Mouse (Mus musculus) thymus, postnatal 14 days (tissue): Measurements from ENCODE around the gene Ppfia3.

Experiments used
- DNase-seq: peaks from one replicate; pipeline ENCODE4 v3.0.0; 2021

The Ppfia3 gene

GRCm38 (mm10) chr7:45341303-45341702, 25.5 kb downstream of the Ppfia3 start:
- peak; percentile 80 for DNase-seq

GRCm38 (mm10) chr7:45340669-45341068, 26.1 kb downstream of the Ppfia3 start:
- DNase-seq: peak; percentile 21

DNA sequence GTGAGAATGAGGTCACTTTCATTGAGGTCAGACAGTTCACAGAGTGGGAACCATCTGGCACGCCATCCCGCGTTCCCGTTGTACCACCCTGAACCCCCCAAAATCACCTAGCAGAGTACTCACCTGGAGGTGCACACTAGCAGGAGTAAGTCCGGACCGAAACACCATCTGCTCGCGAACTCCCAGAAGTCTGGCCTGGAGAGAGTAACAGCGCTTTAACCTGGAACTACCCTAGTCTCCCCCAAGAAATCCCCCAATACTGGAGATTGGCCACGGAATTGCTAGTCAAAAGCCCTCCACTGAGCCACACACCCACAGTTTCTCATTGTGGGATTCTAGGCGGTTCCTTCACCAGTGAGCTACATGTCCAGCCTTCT, 26.8 kb downstream of the Ppfia3 start:
- DNase-seq: no peak

DNA sequence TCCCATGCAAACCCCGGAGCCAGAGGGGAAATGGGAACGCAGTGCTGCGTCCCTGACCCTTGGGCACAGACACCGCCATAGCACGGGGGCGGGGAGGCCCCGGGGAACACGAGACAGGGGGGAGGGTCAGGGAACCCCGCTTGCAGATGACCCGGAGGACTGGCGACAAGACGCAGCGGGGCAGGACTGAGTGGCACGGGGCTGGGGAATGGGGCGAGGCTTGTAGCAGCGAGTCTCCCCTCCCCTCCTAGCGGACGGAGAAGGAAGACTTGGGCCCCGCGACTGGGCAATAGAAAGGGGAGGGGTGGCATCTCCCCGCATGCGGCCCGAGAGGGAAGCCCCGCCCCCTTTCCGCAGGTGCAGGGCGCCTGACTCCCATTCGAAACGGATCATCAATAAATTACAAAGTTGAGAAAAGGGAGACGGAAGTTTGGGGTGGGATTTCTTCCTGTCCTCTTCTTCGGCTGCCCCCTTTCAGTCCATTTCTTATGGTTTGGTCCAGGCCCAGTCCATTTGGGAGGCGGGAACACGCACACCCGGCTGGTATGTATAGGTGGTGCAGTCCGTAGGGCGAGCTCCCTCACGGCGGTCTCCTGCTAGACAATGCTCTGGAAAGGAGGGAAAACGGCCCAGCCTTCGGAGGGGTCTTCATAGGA, 27.3 kb downstream of the Ppfia3 start:
- peak; percentile 48 for DNase-seq

DNA sequence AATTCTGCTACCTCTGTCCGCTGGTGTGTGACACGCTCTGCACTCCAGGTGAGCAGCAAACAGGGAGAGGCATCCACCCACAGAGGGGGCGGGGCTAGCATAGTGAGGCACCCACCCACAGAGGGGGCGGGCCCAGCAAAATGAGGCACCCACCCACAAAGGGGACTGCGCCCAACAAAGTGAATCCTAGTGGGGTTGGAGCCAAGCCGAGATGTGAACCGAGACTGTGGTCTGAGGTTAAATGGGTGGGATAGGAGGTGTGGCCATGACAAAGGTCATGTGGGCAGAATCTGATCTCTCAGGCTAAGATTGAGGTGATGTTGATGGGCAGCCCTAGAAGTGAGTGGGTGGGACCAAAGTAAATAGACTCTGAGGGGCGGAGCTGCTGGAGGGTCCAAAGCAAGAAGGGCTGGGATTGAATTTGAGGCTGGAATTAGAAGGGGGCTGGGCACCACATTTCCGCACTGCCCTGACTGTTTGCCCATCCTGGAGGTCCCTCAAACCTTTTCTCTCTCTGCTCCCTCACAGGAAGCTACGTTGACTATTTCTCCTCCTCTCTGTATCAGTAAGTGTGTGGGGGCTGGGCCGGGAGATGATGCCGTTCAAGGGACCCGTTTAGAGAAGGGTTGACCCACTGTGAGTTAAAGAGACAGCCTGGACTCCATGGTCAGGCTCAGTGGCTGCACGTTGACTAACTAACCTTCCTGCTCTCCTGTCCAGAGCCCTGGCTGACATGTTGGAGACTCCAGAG, 28.5 kb downstream of the Ppfia3 start:
- DNase-seq: peak; percentile 61

DNA sequence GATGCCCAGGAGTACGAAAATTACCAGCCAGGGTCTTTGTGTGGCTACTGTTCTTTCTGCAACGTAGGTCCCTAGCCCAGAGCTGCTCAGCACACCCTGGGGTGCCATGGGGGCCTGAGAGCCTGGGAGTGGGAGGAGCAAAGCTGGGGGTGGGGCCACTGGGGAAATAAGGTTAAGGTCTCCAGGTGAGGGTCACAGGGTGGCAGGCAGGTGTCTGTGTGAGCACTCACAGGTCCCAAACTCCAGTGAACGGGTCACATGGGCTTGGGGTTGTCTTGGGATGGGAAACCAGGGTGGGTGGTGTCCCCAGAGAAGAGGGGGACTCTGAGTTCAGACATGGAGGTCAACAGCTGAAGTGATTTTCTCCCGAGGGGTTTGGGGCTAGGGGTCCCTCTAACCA, 29.4 kb downstream of the Ppfia3 start:
- no peak for DNase-seq

- no peak for DNase-seq
Measured at GRCm38 (mm10) chr7:45336319-45336718, 30.5 kb downstream of the Ppfia3 start.

DNA sequence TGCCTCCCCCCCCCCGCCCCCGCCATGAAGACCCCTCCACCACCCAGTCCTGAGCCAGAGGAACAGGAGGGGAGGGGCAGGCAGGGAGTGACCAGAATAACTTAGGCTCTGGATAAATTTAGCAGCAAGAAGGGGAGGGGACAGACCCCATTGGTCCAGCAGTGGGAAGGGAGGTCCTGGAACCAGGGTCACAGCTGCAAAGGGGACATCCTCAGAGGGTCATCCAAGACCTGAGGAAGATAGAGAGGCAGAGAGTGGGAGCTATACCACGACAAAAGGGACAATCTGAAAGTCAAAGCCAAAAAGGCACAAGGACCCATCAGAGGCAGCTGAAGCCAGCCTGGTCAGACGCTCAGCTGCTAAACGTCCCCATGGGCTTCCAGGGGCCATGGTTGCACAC, 31.8 kb downstream of the Ppfia3 start, which contains the start of gene Hrc:
Hrc (plus strand) TSS at position 235 of the 400 bp plus-strand sequence.
- DNase-seq: no peak

- DNase-seq: no peak
Measured at GRCm38 (mm10) chr7:45334605-45335004, 32.2 kb downstream of the Ppfia3 start.

DNA sequence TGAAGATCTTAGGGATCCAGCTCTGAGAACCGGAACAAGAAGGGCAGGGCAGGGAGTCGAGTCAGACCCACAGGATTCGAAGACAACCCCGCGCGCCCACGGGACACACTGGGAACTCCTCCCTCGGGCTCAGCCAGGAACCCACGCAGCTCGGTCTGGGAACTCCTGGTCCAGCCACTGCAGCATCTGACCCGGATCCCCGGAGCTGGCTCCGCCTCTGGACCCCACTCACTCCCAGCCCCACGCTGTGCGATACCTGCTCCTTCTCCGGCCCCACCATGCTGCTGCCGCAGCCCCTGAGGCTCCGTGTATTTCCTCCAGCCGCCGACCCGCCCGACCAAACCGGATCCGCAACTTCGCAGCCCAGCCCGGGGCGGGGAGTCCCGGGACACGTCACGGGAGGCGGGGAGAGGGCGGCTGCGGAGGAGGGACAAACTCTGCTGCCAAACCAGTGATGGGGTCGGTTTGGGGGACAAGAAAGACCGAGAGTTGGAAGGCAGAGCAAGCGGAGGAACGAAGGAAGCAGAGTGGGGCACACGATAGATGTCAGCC, 33.3 kb downstream of the Ppfia3 start, which contains the start of gene Trpm4:
Trpm4 (minus strand) TSS at position 350 of the 552 bp plus-strand sequence.
- peak; percentile 93 for DNase-seq

DNA sequence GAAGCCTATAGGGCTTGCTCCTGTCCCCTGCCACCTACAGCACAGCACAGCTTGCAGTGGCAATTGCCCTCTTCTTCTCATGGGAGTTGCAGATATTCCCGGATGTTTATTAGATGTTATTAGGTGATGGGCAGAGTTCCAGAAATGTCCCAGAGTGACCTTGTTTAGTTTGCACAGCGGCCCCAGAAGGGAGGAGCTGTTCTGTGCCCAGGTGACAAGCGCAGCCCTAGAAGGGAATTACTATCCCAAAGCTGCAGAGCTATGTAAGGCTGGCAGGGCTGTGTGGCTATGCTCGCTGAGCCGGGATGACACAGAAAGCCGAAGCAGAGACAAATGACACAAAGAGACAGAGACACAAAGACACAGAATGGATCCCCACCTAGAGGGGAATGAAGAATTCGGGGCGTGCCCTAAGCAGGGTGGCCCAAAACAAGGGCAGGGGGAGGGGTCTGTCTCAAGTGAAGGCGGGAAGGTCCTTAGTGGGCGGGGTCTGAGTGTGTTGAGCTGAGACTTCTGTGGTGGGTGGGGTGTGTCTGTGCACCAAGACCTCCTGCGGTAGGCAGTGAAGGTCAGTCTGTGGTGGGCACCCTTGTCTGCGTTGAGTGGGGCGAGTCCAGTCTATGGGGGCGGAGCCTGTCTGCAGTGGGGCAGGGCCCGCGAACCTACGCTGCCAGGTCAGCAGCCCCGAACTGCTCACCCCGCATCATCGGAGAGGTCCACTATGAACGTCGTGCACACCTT, 34.0 kb downstream of the Ppfia3 start:
- peak; percentile 77 for DNase-seq

DNA sequence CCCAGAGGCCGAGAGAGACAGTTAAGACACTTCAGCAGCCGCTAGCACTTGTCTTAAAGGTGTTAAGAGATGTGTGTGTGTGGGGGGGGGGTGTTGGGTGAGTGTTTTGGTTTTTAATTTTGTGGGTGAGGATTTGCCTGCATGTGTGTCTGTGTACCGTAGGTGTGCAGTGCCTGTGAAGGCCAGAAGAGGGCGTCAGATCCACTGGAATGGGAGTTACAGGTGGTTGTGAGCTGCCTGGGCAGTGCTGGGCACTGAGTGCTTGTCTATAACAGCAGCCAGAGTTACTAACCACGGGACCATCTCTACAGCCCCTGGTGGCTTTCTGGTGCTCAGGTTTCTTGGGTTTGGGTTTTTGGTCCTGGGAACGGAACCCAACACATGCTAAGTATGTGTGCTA, 35.3 kb downstream of the Ppfia3 start:
- DNase-seq: no peak

- no peak for DNase-seq
Measured at GRCm38 (mm10) chr7:45328841-45329475, 37.9 kb downstream of the Ppfia3 start.

DNA sequence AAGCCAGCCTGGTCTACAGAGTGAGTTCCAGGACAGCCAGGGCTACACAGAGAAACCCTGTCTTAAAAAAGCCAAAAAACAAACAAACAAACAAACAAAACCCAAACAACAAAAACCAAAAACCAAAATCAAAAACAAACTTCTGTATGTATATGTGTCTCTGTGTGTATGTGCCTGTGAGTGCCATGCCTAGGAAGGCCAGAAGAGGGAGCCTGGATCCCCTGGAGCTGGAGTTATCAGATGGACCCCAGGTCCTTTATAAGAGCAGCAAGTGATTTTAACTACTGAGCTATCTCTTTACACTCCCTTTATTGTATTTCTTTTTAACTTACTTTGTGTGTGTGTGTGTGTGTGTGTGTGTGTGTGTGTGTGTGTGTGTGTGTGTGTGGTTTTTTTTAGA, 41.0 kb downstream of the Ppfia3 start:
- no peak for DNase-seq

DNA sequence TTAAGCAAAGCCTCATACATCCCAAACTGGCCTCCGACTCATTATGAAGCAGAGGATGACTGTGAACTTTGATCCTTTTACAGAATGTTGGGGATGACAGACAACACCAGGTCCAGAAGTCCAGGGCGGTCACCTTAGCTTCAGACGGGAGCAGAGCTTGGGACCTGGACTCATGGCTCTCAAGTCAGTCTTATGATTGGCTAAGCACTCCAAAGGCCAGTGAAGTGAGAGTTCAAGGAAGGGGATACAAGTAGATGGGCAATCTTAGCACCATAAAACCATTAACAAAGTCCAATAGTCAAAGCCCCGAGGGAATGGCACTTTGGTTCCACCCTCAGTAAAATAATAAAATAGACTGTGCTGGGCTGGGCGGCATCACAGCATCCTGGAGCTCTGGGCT, 43.8 kb downstream of the Ppfia3 start:
- no peak for DNase-seq

- DNase-seq: no peak
Measured at GRCm38 (mm10) chr7:45322245-45322644, 44.6 kb downstream of the Ppfia3 start.

- no peak for DNase-seq
Measured at GRCm38 (mm10) chr7:45316536-45316935, 50.3 kb downstream of the Ppfia3 start.

- DNase-seq: no peak
Measured at GRCm38 (mm10) chr7:45315182-45315701, 51.6 kb downstream of the Ppfia3 start.

DNA sequence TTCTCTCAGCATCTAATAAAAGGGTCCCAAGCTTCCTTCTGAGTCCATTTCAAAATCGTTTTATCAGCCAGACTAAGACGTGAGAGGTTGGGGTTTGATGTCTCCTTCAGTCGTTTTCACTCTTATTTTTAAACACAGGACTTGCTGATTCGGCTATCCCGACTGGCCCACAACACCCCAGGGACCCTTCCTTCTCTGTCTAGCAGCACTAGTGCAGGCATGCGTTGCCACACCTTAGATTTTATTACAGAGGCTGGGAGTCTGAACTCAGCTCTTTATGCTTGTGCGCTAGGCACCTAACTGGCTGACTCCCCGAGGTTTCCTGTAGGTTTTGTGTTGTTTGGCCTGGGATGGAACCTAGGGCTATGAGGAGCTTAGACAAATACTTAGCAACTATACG, 53.3 kb downstream of the Ppfia3 start:
- DNase-seq: no peak

- DNase-seq: no peak
Measured at GRCm38 (mm10) chr7:45312686-45313453, 53.9 kb downstream of the Ppfia3 start.

- no peak for DNase-seq
Measured at GRCm38 (mm10) chr7:45312023-45312422, 54.8 kb downstream of the Ppfia3 start.

DNA sequence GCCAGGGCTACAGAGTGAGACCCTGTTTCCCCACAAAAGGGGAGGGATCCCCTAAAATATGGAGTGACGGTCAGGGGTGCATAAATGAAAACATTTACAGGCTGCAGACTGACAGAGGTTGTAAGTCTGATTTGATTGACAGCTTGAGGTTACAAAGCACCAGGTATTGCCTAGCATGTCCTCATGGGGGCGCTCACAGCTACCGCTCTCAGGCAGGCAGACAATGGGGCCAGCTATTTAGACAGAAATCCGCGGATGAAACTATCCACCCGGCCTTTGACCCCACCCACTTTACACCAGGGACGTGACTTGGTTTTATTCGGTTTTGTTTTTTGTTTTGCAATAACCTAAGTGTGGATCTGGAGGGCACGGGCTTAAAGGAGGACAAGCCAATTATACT, 57.4 kb downstream of the Ppfia3 start:
- DNase-seq: peak; percentile 59
